Mouse (Mus musculus) lung, embryonic 14.5 days (tissue): ENCODE measurements at regions not wholly inside any gene's neighbourhood (a gene's known extent, or its start where the extent isn't known, plus 50 kb on each side); places are given as distances from the start of the nearest gene placed in this dataset.
A peak's percentile ranks its signal among the peaks of the same experiment; 100 is the strongest.

ENCODE experiments used
- ATAC-seq: fragments of 200-750 bp; cut with Nextera tagmentation; 2 replicates; pipeline ENCODE4 v1.8.0; 2017; ENCODE audit warnings: mild to moderate bottlenecking, moderate TSS enrichment, moderate library complexity; ENCODE audit not compliant: insufficient read depth
- DNase-seq: peaks from one replicate; pipeline ENCODE4 v3.0.0-alpha.2; 2015
- H3K27ac ChIP-seq: fragments of 300-500 bp; sonication (generic); 2 replicates; pipeline ENCODE4 v1.5.1; 2014; ENCODE audit warnings: low read depth, mild to moderate bottlenecking, moderate library complexity
- H3K27me3 ChIP-seq: fragments of 300-500 bp; sonication (generic); 2 replicates; pipeline ENCODE4 v1.6.1; 2014; ENCODE audit warnings: low read length, control low read depth; ENCODE audit not compliant: insufficient read depth
- H3K36me3 ChIP-seq: fragments of 300-500 bp; sonication (generic); 2 replicates; pipeline ENCODE4 v1.6.1; 2014; ENCODE audit warnings: control low read depth; ENCODE audit not compliant: insufficient read depth
- H3K4me1 ChIP-seq: fragments of 300-500 bp; sonication (generic); 2 replicates; pipeline ENCODE4 v1.6.1; 2014; ENCODE audit warnings: antibody characterized with exemption, control low read depth; ENCODE audit not compliant: insufficient read depth
- H3K4me2 ChIP-seq: fragments of 300-500 bp; sonication (generic); 2 replicates; pipeline ENCODE4 v1.6.1; 2014; ENCODE audit warnings: mild to moderate bottlenecking
- H3K4me3 ChIP-seq: fragments of 300-500 bp; sonication (generic); 2 replicates; pipeline ENCODE4 v1.5.1; 2014; ENCODE audit warnings: low read depth, low read length
- H3K9ac ChIP-seq: fragments of 300-500 bp; sonication (generic); 2 replicates; pipeline ENCODE4 v1.6.1; 2014
- H3K9me3 ChIP-seq: fragments of 300-500 bp; sonication (generic); 2 replicates; pipeline ENCODE4 v1.6.1; 2016; ENCODE audit warnings: low read depth, low read length, control low read depth
- CTCF ChIP-seq: IDR thresholded peaks from 2 replicates; pipeline ENCODE4 v1.5.1; 2016; ENCODE audit warnings: antibody characterized with exemption, low read depth
- WGBS: fragments of 180-500 bp; shearing (Covaris S2); extraction: QIAGEN DNeasy Blood & Tissue Kit; methylation state at CpG from one replicate; pipeline ENCODE4 v1.1.7; 2014; 5-methylcytosine and 5-hydroxymethylcytosine counted together

- H3K36me3 ChIP-seq: no peaks in the 10 kb centered on the region
- 34% methylated on average over 2 of the region's 2 CpGs for WGBS
- no peak overlapping the region for H3K9ac ChIP-seq
- no peak overlapping the region for H3K4me2 ChIP-seq
- peak; percentile 91 for ATAC-seq
- no peaks in the 10 kb centered on the region for H3K4me1 ChIP-seq
- H3K4me3 ChIP-seq: no peak overlapping the region
- peak; percentile 63 for DNase-seq
- H3K27me3 ChIP-seq: no peaks in the 10 kb centered on the region
- TF ChIP-seq CTCF: no peak
- no peaks in the 10 kb centered on the region for H3K9me3 ChIP-seq
- no peak overlapping the region for H3K27ac ChIP-seq
Measured at GRCm38 (mm10) chr13:28563585-28563984, 306.3 kb downstream of the Gm11361 start.

GRCm38 (mm10) chr13:28560081-28560480 lies 302.8 kb downstream of the Gm11361 start:
- peaks cover 4% of the 10 kb centered on the region; the same call in 1 of the 2 replicates for H3K4me1 ChIP-seq
- WGBS: 65% methylated on average over 2 of the region's 2 CpGs
- H3K9ac ChIP-seq: no peak overlapping the region
- no peaks in the 10 kb centered on the region for H3K9me3 ChIP-seq
- no peak overlapping the region for H3K27ac ChIP-seq
- H3K36me3 ChIP-seq: no peaks in the 10 kb centered on the region
- H3K4me2 ChIP-seq: no peak overlapping the region
- no peak overlapping the region for H3K4me3 ChIP-seq
- no peak for DNase-seq
- no peaks in the 10 kb centered on the region for H3K27me3 ChIP-seq
- no peak for TF ChIP-seq CTCF
- no peak for ATAC-seq

- Histone ChIP-seq H3K4me1 (peaks cover 12% of the 10 kb centered on the region), H3K27ac (peak overlapping the region; percentile 60; the same call in 1 of the 2 replicates), H3K4me3 (no peak overlapping the region), H3K9me3 (no peaks in the 10 kb centered on the region), H3K4me2 (no peak overlapping the region), H3K9ac (no peak overlapping the region), H3K27me3 (no peaks in the 10 kb centered on the region), H3K36me3 (0 out of 2 replicates have a peak, but pooled peaks cover 3% of the 10 kb centered on the region)
- ATAC-seq (no peak), DNase-seq (no peak)
- TF ChIP-seq CTCF: no peak
- WGBS: 62% methylated on average over 4 of the region's 4 CpGs
Measured at GRCm38 (mm10) chr13:28557032-28557570, 299.8 kb downstream of the Gm11361 start.

GRCm38 (mm10) chr13:28556385-28556938 lies 299.1 kb downstream of the Gm11361 start:
- Histone ChIP-seq H3K9ac (no peak overlapping the region), H3K27me3 (no peaks in the 10 kb centered on the region), H3K4me3 (no peak overlapping the region), H3K9me3 (no peaks in the 10 kb centered on the region), H3K36me3 (0 out of 2 replicates have a peak, but pooled peaks cover 3% of the 10 kb centered on the region), H3K4me1 (peaks cover 12% of the 10 kb centered on the region), H3K27ac (peak overlapping the region; percentile 60; the same call in 1 of the 2 replicates), H3K4me2 (no peak overlapping the region)
- no peak for TF ChIP-seq CTCF
- 57% methylated on average over 5 of the region's 5 CpGs for WGBS
- ATAC-seq (no peak), DNase-seq (no peak)

GRCm38 (mm10) chr13:28554143-28554830 lies 297.0 kb downstream of the Gm11361 start:
- Histone ChIP-seq H3K9ac (no peak overlapping the region), H3K4me1 (peaks cover 12% of the 10 kb centered on the region), H3K9me3 (no peaks in the 10 kb centered on the region), H3K4me3 (no peak overlapping the region), H3K27ac (peak overlapping the region; percentile 72; the same call in 1 of the 2 replicates), H3K4me2 (no peak overlapping the region), H3K27me3 (no peaks in the 10 kb centered on the region), H3K36me3 (0 out of 2 replicates have a peak, but pooled peaks cover 3% of the 10 kb centered on the region)
- no peak for TF ChIP-seq CTCF
- 80% methylated on average over 12 of the region's 12 CpGs for WGBS
- ATAC-seq (no peak), DNase-seq (no peak)

- TF ChIP-seq CTCF: no peak
- peak overlapping the region; percentile 72 for H3K27ac ChIP-seq
- H3K36me3 ChIP-seq: 0 out of 2 replicates have a peak, but pooled peaks cover 3% of the 10 kb centered on the region
- no peaks in the 10 kb centered on the region for H3K27me3 ChIP-seq
- H3K4me3 ChIP-seq: no peak overlapping the region
- WGBS: 36% methylated on average over 10 of the region's 10 CpGs
- peak; percentile 63 for DNase-seq
- peaks cover 12% of the 10 kb centered on the region for H3K4me1 ChIP-seq
- no peak overlapping the region for H3K4me2 ChIP-seq
- 0 out of 2 replicates have a peak, but pooled peaks have one; percentile 9 for ATAC-seq
- H3K9ac ChIP-seq: no peak overlapping the region
- H3K9me3 ChIP-seq: no peaks in the 10 kb centered on the region
Measured at GRCm38 (mm10) chr13:28552974-28553750, 295.8 kb downstream of the Gm11361 start.

- H3K9me3 ChIP-seq: no peaks in the 10 kb centered on the region
- ATAC-seq (peak; percentile 86), DNase-seq (peak; percentile 81)
- H3K4me3 ChIP-seq: no peak overlapping the region
- no peaks in the 10 kb centered on the region for H3K27me3 ChIP-seq
- TF ChIP-seq CTCF: no peak
- 33% methylated on average over 6 of the region's 6 CpGs for WGBS
- H3K4me1 ChIP-seq: peaks cover 8% of the 10 kb centered on the region
- H3K9ac ChIP-seq: no peak overlapping the region
- H3K36me3 ChIP-seq: 0 out of 2 replicates have a peak, but pooled peaks cover 3% of the 10 kb centered on the region
- peak overlapping the region; percentile 72; the same call in 1 of the 2 replicates for H3K27ac ChIP-seq
- H3K4me2 ChIP-seq: no peak overlapping the region
Measured at GRCm38 (mm10) chr13:28551555-28551954, 294.2 kb downstream of the Gm11361 start.
